Mouse (Mus musculus): Measurements from ENCODE around the gene Gkap1.

DNA sequence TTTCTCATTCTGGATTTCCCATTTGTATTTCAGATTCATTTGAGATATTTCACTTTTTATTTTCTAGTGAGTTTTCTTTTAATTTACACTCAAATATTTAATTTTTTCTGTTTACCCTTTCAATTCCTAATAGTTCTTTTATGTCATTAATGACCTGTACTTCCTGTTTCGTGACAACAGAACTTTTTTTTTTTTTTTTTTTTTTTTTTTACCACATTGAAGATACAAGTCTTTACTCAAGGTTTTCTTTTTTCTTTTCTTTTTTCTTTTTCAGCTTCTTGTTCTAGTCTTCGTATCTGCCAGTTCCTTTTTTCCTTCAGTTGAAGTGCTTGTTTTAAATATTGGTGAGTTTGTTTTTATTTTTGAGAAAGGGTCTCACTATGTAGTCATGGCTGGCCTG lies 29.7 kb upstream of the Gkap1 start:
- TF ChIP-seq POLR2A (IDR thresholded peaks at IDR 0.05; ENCODE audit: control insufficient read depth, low read depth, low read length) (no peak), CTCF (IDR thresholded peaks at IDR 0.05; ENCODE audit: control insufficient read depth, insufficient read depth, insufficient replicate concordance, low read depth, low read length) (no peak)
